Mouse (Mus musculus) megakaryocyte, embryonic 14.5 days (primary cell): ENCODE results near the gene Rtn4.

ENCODE experiments used
- FLI1 ChIP-seq: IDR thresholded peaks from 2 replicates; pipeline ENCODE4 v1.6.1; 2012; ENCODE audit warnings: low read length, inconsistent platforms, mixed read lengths
- GATA1 ChIP-seq: IDR thresholded peaks from 3 replicates; pipeline ENCODE4 v1.6.1; 2012; ENCODE audit warnings: mixed read lengths, low read length, inconsistent platforms, borderline replicate concordance

DNA sequence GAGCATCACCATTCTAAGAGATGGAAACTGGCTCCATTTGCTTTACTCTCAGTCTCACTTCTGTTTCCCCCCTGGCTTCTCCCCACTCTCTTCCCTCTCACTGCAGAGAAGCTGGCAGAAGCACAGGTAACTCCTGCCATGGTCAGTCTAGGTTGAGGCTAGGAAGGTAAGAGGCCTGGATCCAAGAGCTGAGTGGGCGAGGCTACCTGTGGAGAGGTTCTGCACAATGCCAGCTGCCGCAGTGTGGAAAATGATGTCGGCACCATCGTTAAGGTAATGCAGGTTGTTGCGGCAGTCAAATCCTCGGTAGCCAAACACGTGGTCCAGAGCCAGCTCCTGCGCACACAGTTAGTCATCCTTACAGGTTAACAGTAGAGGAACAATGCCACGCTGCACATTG, 68.6 kb downstream of the Rtn4 start:
- TF ChIP-seq GATA1: no peak
- TF ChIP-seq FLI1: no peak
